Mouse (Mus musculus) megakaryocyte, embryonic 14.5 days (primary cell): ENCODE measurements at regions not wholly inside any gene's neighbourhood (a gene's known extent, or its start where the extent isn't known, plus 50 kb on each side); places are given as distances from the start of the nearest gene placed in this dataset.

Source experiments
- FLI1 ChIP-seq: IDR thresholded peaks from 2 replicates; pipeline ENCODE4 v1.6.1; 2012; ENCODE audit warnings: low read length, inconsistent platforms, mixed read lengths
- GATA1 ChIP-seq: IDR thresholded peaks from 3 replicates; pipeline ENCODE4 v1.6.1; 2012; ENCODE audit warnings: mixed read lengths, low read length, inconsistent platforms, borderline replicate concordance

DNA sequence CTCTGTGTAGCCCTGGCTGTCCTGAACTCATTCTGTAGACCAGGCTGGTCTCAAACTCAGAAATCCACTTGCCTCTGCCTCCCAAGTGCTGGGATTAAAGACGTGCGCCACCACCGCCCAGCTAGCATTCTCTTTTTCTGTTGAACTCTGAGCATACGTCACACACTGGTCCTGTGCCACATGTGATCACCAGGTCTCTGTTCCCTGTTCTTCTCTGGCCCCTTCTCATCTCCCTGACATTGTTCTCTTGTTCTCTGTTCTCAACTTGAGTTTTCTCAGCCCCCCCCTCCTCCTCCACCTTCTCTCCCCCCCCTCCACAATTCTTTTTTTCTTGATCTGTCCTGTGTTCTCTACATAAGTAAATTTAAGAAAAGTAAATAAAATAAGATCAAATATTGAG, 153.1 kb downstream of the Irs2 start:
- TF ChIP-seq GATA1 (no peak), FLI1 (no peak)
